Mouse (Mus musculus): ENCODE results near the gene Fam184b. TPM values are rescaled to one million over a fixed set of nuclear protein-coding genes. Genes with fewer than 3 reads are reported as not detected.

The Fam184b gene
- 0.85 and 0.87 TPM in 2 replicates for polyA plus RNA-seq (2014; fragmentation: Nextera tagmentation; extraction: Ambion mirVana)

- no peak within 1 kb of the TSS for H3K27ac ChIP-seq (replicated peaks; ENCODE audit: low read depth, low read length)
- H3K27me3 ChIP-seq (ENCODE audit: control insufficient read depth, insufficient read depth, low read length): peaks cover 7% of the 10 kb centered on the region; the same call in 1 of the 2 replicates
- under 1% methylated on average over 48 of the region's 48 CpGs for WGBS
- peak; percentile 68 for DNase-seq (ENCODE audit: low spot score)
- peak within 1 kb of the TSS; percentile 58 for H3K4me3 ChIP-seq (ENCODE audit: low read depth, low read length)
- peak within 1 kb of the TSS; percentile 96 for H3K4me2 ChIP-seq (ENCODE audit: low read depth, severe bottlenecking)
- peak; percentile 77; the same call in 1 of the 2 replicates for ATAC-seq (ENCODE audit: insufficient number of reproducible peaks, low FRiP score, low TSS enrichment, low read depth)
- H3K36me3 ChIP-seq (ENCODE audit: control insufficient read depth, insufficient read depth, low read length): no peaks in the 10 kb centered on the region
- peak within 1 kb of the TSS; percentile 55 for H3K9ac ChIP-seq (ENCODE audit: low read length)
- H3K9me3 ChIP-seq (ENCODE audit: control insufficient read depth, low read length): no peaks in the 10 kb centered on the region
- no peaks in the 10 kb centered on the region for H3K4me1 ChIP-seq (ENCODE audit: control insufficient read depth, insufficient read depth, low read length)
Measured at GRCm38 (mm10) chr5:45638806-45639714, at the start of gene Fam184b. TSS of gene Fam184b (minus strand) at chr5:45639614.

DNA sequence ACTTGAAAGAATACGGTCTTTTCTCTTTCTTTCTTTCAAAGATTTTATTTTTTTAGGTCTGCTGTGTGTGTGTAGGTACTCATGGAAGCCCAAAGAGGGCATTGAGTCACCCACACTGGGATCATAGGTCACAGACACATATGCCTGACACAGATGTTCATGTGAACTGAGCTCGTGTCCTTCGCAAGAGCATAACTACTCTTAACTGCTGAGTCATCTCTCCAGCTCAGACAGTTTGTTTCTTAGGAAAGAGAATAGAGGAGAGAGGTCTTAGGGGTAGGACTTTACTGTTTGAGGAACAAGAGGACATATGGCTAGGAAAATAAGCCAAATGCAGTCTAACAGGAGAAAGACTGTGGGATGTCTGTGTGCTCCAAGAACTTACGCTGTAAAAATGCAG, 49.7 kb upstream of the Fam184b start:
- DNase-seq (ENCODE audit: low spot score): no peak
- Histone ChIP-seq H3K9ac (ENCODE audit: low read length) (no peak overlapping the region), H3K27me3 (ENCODE audit: control insufficient read depth, insufficient read depth, low read length) (no peaks in the 10 kb centered on the region), H3K9me3 (ENCODE audit: control insufficient read depth, low read length) (no peaks in the 10 kb centered on the region), H3K27ac (replicated peaks; ENCODE audit: low read depth, low read length) (no peak overlapping the region), H3K4me1 (ENCODE audit: control insufficient read depth, insufficient read depth, low read length) (no peaks in the 10 kb centered on the region), H3K4me2 (ENCODE audit: low read depth, severe bottlenecking) (no peak overlapping the region), H3K36me3 (ENCODE audit: control insufficient read depth, insufficient read depth, low read length) (peaks cover 3% of the 10 kb centered on the region; the same call in 1 of the 2 replicates), H3K4me3 (ENCODE audit: low read depth, low read length) (no peak overlapping the region)
- WGBS: 85% methylated on average over 4 of the region's 4 CpGs
- ATAC-seq (ENCODE audit: insufficient number of reproducible peaks, low FRiP score, low TSS enrichment, low read depth): no peak

- no peak overlapping the region for H3K4me3 ChIP-seq (ENCODE audit: low read depth, low read length)
- H3K9ac ChIP-seq (ENCODE audit: low read length): no peak overlapping the region
- 94% methylated on average over 3 of the region's 3 CpGs for WGBS
- no peak for DNase-seq (ENCODE audit: low spot score)
- peaks cover 3% of the 10 kb centered on the region; the same call in 1 of the 2 replicates for H3K36me3 ChIP-seq (ENCODE audit: control insufficient read depth, insufficient read depth, low read length)
- no peak overlapping the region for H3K4me2 ChIP-seq (ENCODE audit: low read depth, severe bottlenecking)
- H3K9me3 ChIP-seq (ENCODE audit: control insufficient read depth, low read length): no peaks in the 10 kb centered on the region
- no peak overlapping the region for H3K27ac ChIP-seq (replicated peaks; ENCODE audit: low read depth, low read length)
- ATAC-seq (ENCODE audit: insufficient number of reproducible peaks, low FRiP score, low TSS enrichment, low read depth): no peak
- no peaks in the 10 kb centered on the region for H3K4me1 ChIP-seq (ENCODE audit: control insufficient read depth, insufficient read depth, low read length)
- no peaks in the 10 kb centered on the region for H3K27me3 ChIP-seq (ENCODE audit: control insufficient read depth, insufficient read depth, low read length)
Measured at GRCm38 (mm10) chr5:45686223-45686622, 46.8 kb upstream of the Fam184b start.

DNA sequence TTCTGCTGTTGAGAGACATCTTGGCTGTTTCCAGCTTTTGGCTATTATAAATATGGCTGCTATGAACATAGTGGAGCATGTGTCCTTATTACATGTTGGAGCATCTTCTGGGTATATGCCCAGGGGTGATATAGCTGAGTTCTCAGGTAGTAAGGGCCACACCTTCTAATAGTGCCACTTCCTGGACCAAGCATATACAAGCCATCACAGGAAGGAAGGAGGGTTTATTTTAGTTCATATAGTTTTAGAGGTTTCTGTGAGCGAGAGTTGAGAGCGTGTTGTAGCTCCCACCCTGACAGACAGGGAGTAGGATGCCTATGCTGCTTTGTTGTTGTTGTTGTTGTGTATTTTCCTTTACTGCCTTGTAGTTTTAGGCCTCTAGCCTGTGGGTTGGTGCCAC, 45.8 kb upstream of the Fam184b start:
- ATAC-seq (ENCODE audit: insufficient number of reproducible peaks, low FRiP score, low TSS enrichment, low read depth) (no peak), DNase-seq (ENCODE audit: low spot score) (no peak)
- WGBS: 94% methylated on average over 2 of the region's 2 CpGs
- Histone ChIP-seq H3K4me1 (ENCODE audit: control insufficient read depth, insufficient read depth, low read length) (no peaks in the 10 kb centered on the region), H3K27me3 (ENCODE audit: control insufficient read depth, insufficient read depth, low read length) (no peaks in the 10 kb centered on the region), H3K27ac (replicated peaks; ENCODE audit: low read depth, low read length) (no peak overlapping the region), H3K4me2 (ENCODE audit: low read depth, severe bottlenecking) (no peak overlapping the region), H3K9ac (ENCODE audit: low read length) (no peak overlapping the region), H3K36me3 (ENCODE audit: control insufficient read depth, insufficient read depth, low read length) (peaks cover 3% of the 10 kb centered on the region; the same call in 1 of the 2 replicates), H3K9me3 (ENCODE audit: control insufficient read depth, low read length) (no peaks in the 10 kb centered on the region), H3K4me3 (ENCODE audit: low read depth, low read length) (no peak overlapping the region)

DNA sequence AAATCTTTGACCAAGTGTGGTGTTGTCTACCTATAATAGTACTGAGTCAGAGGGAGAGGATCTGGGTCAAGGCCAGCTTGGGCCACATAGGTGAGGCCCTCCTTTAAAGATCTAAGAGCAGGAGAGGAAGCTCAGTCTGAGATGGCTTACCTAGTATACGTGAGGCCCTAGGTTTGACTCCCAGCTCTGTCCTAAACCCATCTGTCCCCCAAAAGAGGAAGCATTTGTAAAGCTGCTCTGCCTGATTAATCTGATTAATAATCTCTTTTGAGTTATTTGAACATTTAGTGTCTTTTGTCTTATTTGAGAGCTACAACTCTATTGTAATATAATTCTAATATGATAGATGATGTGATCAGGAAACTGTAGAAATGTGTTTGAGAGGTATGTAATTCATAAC, 44.0 kb upstream of the Fam184b start:
- Histone ChIP-seq H3K27ac (replicated peaks; ENCODE audit: low read depth, low read length) (no peak overlapping the region), H3K9me3 (ENCODE audit: control insufficient read depth, low read length) (no peaks in the 10 kb centered on the region), H3K4me3 (ENCODE audit: low read depth, low read length) (no peak overlapping the region), H3K9ac (ENCODE audit: low read length) (no peak overlapping the region), H3K4me1 (ENCODE audit: control insufficient read depth, insufficient read depth, low read length) (no peaks in the 10 kb centered on the region), H3K4me2 (ENCODE audit: low read depth, severe bottlenecking) (no peak overlapping the region), H3K27me3 (ENCODE audit: control insufficient read depth, insufficient read depth, low read length) (no peaks in the 10 kb centered on the region), H3K36me3 (ENCODE audit: control insufficient read depth, insufficient read depth, low read length) (no peaks in the 10 kb centered on the region; the same call in 1 of the 2 replicates)
- whole genome bisulfite sequencing: 93% methylated on average over 1 of the region's 1 CpGs
- no peak for ATAC-seq (ENCODE audit: insufficient number of reproducible peaks, low FRiP score, low TSS enrichment, low read depth)
- DNase-seq (ENCODE audit: low spot score): no peak

GRCm38 (mm10) chr5:45679955-45680354, 40.5 kb upstream of the Fam184b start:
- Histone ChIP-seq H3K4me3 (ENCODE audit: low read depth, low read length) (no peak overlapping the region), H3K4me2 (ENCODE audit: low read depth, severe bottlenecking) (no peak overlapping the region), H3K4me1 (ENCODE audit: control insufficient read depth, insufficient read depth, low read length) (no peaks in the 10 kb centered on the region), H3K9me3 (ENCODE audit: control insufficient read depth, low read length) (no peaks in the 10 kb centered on the region), H3K9ac (ENCODE audit: low read length) (no peak overlapping the region), H3K36me3 (ENCODE audit: control insufficient read depth, insufficient read depth, low read length) (no peaks in the 10 kb centered on the region), H3K27me3 (ENCODE audit: control insufficient read depth, insufficient read depth, low read length) (no peaks in the 10 kb centered on the region), H3K27ac (replicated peaks; ENCODE audit: low read depth, low read length) (no peak overlapping the region)
- ATAC-seq (ENCODE audit: insufficient number of reproducible peaks, low FRiP score, low TSS enrichment, low read depth): no peak
- DNase-seq (ENCODE audit: low spot score): no peak

- Histone ChIP-seq H3K27ac (replicated peaks; ENCODE audit: low read depth, low read length) (no peak overlapping the region), H3K4me2 (ENCODE audit: low read depth, severe bottlenecking) (no peak overlapping the region), H3K9me3 (ENCODE audit: control insufficient read depth, low read length) (no peaks in the 10 kb centered on the region), H3K4me1 (ENCODE audit: control insufficient read depth, insufficient read depth, low read length) (no peaks in the 10 kb centered on the region), H3K9ac (ENCODE audit: low read length) (no peak overlapping the region), H3K27me3 (ENCODE audit: control insufficient read depth, insufficient read depth, low read length) (no peaks in the 10 kb centered on the region), H3K4me3 (ENCODE audit: low read depth, low read length) (no peak overlapping the region), H3K36me3 (ENCODE audit: control insufficient read depth, insufficient read depth, low read length) (no peaks in the 10 kb centered on the region)
- ATAC-seq (ENCODE audit: insufficient number of reproducible peaks, low FRiP score, low TSS enrichment, low read depth): no peak
- WGBS: 84% methylated on average over 4 of the region's 4 CpGs
- no peak for DNase-seq (ENCODE audit: low spot score)
Measured at GRCm38 (mm10) chr5:45677639-45678038, 38.2 kb upstream of the Fam184b start.

GRCm38 (mm10) chr5:45675032-45675431, 35.6 kb upstream of the Fam184b start:
- ATAC-seq (ENCODE audit: insufficient number of reproducible peaks, low FRiP score, low TSS enrichment, low read depth) (no peak), DNase-seq (ENCODE audit: low spot score) (no peak)
- H3K4me3 ChIP-seq (ENCODE audit: low read depth, low read length): no peak overlapping the region
- H3K36me3 ChIP-seq (ENCODE audit: control insufficient read depth, insufficient read depth, low read length): no peaks in the 10 kb centered on the region
- H3K9me3 ChIP-seq (ENCODE audit: control insufficient read depth, low read length): no peaks in the 10 kb centered on the region
- H3K27ac ChIP-seq (replicated peaks; ENCODE audit: low read depth, low read length): no peak overlapping the region
- no peak overlapping the region for H3K4me2 ChIP-seq (ENCODE audit: low read depth, severe bottlenecking)
- WGBS: 88% methylated on average over 1 of the region's 1 CpGs
- no peak overlapping the region for H3K9ac ChIP-seq (ENCODE audit: low read length)
- H3K27me3 ChIP-seq (ENCODE audit: control insufficient read depth, insufficient read depth, low read length): no peaks in the 10 kb centered on the region
- peaks cover 3% of the 10 kb centered on the region; the same call in 1 of the 2 replicates for H3K4me1 ChIP-seq (ENCODE audit: control insufficient read depth, insufficient read depth, low read length)

Measured in limb, embryonic 11.5 days (tissue).